Mouse (Mus musculus): ENCODE data around the gene Amacr. TPM values are rescaled to one million over a fixed set of nuclear protein-coding genes. Genes with fewer than 3 reads are reported as not detected.

Gene Amacr
- polyA plus RNA-seq, 2 experiments from 2014 or later, result 4.5 to 4.7 TPM

Other genes starting within 250 kb of the Amacr start
- not detected for gene C1qtnf3, start 29.4 kb upstream of the Amacr start, polyA plus RNA-seq (2017; shearing (Covaris generic))
- gene Slc45a2, start 19.0 kb downstream of the Amacr start, polyA plus RNA-seq (2017; shearing (Covaris generic)), result not detected
- gene Rxfp3, start 56.2 kb downstream of the Amacr start, polyA plus RNA-seq (2017; shearing (Covaris generic)), result not detected
- under 1 TPM in 1 of 2 experiments, not detected in 1; 0.13 TPM for gene Adamts12, start 83.0 kb downstream of the Amacr start, polyA plus RNA-seq (2017; shearing (Covaris generic))